Mouse (Mus musculus) thymus, postnatal 10 days (tissue): ENCODE measurements around the gene Chd2.

Experiments
- DNase-seq, 2 experiments: peaks; one replicate each; pipeline ENCODE4 v3.0.0; 2021; ENCODE audit warnings: low spot score in 2 of 2

Gene Chd2

DNA sequence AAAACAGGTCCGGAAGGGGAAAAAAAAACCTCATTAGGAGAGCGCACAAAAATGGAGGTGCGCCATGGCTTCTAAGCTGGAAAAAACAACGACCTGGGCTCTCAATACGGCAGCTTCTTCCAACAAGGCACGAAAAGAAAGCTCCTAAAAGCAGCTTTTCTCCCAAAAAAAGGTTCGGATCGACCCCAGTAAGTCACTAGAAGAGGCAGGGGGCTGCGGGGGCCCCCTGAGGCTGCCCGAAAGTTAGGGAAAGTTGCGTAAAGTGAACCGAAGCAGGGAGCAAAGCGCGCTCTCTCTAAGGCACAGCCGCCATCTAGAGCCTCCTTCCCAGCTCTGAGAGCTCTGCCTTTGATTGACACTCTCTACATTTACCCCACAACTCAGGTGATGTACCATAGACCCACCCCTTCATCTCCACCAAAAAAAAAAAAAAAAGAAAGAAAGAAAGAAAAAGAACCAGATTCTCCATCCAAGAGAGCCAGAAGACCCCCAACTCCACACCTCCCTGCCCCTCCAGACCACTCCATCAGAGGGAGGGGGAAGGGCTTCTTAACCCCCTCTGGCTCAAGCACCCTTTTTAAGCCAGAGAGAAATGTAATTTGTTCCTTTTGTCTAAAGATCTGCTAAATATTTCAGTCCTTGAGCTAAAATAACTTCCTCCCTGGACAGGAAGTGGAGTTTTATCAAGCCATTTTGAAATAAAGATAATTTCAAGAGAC is at the start of gene Chd2:
TSS of gene Chd2 (minus strand) at position 419 of the 719 bp plus-strand sequence.
- DNase-seq, result peak; percentile 66 to 72

DNA sequence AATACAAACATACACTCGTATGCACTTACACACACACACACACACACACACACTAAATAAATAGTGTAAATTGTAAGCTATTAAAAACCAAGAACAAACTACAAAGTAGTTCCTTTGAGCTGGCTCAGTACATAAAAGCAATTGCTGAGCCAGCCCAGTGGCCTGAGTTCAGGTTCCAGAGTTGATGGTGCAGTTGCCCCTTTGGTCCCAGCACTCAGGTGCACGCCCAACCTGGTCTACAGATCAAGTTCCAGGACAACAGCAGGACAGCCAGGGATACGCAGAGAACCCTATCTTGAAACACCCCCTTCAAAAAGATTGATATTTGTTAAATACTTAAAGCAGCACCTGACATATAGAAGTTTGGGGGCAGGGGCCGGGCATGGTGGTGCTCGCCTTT is 49.1 kb upstream of the Chd2 start:
- no peak for DNase-seq

DNA sequence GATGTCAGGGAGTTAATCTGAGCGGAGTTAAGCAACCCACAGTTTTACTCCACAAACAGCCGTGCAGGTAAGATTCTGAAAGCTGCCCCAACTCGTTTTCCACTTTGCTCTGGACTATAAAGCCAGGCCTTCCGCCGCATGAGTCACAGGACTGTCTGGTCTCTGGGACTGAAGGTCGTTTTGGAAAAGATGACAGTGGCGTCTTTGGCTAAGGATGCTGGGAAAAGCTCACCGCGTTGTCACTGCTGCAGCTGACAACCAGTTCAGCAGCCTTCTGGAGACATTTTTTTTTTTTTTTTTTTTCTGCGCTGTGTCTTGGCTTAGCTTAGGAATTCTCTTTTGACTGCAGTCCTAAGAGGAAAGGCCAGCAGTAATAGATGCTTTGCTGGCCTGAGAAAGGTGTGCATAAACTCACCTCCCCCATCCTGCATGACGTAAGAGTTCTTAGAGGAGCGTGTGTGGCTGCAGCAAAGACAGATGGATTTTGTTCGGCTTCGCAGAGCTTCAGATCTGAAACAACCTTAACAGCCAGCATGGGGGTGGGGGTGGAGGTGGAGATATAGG is 47.7 kb upstream of the Chd2 start:
- DNase-seq, result peak in 1 of 2 experiments; percentile 51

DNA sequence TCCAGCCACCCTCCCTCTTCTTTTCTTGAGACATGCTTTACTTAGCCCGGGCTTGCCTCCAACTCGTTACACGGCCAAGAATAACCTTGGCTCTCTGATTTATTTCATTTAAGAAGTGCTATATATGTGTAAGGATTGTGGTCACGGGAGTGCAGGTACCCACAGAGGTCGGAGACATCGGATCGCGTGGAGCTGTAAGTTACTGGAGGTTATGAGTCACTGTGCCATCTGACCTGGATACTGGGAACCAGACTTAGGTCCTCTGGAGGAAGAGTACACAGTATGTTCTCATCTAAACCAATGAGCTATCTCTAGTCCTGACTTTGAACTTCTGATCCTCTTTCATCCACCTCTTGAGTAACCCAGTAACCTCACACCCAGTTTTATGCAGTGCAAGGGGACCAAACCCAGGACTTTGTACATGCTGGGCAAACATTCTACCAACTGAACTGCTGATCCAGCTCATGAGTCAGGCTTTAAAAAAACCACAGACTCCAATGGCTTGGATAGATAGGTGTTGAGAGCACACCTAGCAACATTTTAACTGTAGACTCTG is 46.8 kb upstream of the Chd2 start:
- no peak for DNase-seq

DNA sequence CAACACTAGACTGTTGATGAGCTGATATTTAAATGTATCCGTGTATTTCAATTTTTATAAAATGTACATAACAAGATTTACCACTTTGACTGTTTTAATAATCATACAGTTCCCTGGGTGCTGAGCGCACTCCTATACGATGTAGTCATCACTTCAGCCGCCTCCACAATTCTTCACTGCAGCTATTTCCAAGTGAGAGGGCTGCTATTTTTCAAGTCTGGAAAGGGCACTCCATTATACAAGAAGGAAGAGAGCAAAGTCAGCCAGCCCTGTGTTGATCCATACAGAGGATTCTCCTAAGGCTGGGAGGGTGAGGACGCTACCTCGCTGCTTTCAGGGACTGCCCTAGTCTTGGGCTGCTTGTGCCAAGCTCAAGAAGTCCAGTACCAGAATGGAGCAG is 45.1 kb upstream of the Chd2 start:
- no peak for DNase-seq

DNA sequence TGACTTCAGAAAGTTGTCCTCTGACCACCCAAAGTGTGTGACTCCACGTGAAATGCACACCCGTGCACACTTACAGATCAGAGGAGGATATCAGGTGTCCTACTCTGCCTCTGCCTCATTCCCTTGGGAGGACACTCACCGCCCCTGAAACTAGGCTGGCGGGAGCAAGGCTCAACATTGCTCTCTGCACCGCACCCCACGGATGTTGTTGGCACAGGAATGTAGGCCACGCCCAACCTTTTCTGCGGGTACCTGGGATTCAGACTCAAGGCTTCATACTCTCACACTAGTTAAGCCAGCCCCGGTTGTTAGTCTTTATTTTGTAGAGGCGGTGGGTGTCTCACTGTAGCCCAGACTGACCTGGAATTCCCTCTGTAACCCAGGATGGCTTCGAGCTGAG is 44.6 kb upstream of the Chd2 start:
- DNase-seq, result no peak

DNA sequence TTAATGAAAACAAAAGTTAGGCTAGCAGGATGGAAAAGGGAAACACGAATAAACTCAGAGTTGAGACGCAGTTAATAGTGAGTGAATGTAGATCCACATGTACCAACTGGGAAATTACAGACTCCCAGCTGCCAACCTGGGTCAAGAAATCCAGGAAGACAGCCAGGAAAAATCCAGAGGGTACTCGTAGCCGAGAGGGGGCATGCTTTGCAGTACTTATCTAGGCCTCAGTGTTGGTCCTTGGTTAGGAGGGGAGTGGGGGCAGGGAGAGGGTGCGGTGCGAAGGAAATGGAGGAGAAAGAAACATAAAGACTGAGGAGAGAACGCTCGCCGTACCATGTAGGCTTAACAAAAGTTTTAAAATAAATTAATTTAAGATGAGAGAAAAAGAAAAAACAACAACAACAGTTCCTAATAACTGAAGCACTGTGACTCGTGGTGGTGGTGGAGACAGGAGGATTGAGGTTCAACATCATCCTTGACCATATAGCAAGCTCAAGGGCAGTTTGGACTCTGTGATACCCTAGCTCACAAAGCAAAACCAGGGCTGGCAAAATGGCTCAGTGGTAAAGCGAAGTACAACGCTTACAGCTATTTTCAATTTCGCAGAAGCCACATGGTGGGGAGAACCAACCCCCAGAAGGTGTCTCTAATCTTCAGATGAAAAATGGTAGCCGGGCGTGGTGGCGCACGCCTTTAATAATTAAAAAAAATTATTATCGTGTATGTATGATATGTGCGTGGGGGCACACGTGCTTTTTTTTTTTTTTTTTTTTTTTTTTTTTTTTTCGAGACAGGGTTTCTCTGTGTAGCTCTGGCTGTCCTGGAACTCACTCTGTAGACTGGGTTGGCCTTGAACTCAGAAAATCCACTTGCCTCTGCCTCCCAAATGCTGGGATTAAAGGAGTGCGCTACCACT is 43.7 kb upstream of the Chd2 start:
- DNase-seq, result no peak

DNA sequence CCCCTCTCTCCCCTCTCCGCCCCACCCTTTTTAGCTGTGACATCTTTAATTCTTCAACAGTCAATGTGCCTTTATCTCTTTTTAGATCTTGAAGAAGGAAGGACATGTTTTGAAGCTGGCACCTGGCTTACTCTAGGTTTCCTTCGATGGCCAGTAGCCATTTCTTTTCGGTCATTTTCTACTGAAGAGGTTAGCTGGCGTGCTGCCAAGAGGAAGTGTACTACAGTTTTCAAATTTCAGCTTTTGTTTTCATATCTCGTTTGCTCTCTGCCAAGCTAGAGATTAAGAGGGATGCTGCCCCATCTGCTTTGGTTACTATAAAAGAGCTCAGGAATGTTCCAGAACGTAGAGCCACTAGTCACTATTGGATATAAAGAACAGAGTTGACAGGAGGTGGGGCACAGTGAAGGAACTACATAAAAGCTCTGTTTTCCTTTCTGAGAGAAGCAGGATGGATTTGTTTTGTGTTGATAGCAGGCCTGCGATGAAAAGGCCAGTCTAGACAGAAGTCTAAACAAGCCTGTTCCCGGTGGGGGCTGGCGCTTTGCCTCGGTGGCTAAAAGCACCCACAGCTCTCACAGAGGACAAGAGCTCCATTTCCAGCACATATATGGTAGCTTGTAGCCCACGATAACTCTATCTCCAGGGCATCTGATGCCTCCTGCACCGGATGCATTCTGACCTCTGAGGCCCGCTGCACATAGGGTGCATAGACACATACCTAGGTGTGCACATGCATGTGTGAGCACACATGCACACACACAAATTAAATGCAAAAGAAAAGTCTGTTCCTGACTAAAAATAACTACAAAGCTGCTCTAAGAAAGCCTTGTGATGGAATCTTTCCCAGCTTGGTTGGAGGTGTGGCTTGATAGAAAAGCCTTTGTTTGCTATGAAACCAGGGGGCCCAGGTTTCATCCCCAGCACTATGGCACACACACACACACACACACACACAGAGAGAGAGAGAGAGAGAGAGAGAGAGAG is 42.7 kb upstream of the Chd2 start:
- peak in 1 of 2 experiments; percentile 49 for DNase-seq

DNA sequence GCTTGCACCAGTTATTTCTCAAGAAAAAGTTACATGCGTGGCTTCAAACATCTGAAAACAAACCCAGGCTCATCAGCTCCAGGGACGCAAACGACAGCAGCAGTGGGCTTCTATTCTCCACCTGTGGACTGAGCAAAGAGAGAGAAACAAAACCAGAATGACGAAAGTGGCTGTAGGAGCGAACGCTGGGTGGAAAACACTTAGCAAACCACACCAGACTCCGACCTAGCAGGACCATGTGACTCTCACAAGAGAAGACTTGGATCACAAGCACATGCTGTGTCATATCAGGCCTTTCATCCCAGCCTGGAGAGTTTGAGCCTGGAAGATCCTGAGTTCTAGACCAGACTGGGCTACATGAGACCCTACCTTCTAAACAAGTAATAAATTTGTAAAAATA is 41.8 kb upstream of the Chd2 start:
- DNase-seq, result no peak

DNA sequence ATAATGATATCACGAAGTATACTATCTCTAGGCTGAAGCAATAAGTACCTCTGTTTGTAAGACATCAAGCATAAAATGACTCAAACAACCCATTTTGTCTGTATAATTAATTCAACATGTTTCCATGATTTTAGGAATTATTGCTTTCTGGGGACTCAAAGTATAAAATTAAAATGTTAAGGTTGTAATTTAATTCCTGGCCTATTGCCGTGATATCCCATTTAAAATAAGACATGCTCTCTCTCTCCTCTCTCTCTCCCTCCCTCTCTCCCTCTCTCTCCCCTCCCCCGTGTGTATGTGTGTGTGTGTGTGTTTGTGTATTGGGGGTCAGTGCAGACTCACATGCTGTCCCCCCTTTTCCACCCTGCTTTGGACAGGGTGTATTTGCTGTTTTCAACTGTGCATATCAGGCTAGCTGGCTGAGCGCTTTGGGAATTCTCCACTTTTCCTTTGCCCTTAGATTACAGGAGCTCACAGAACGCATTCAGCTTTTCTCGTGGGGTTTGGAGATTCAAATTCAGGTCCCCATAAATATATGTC is 40.3 kb upstream of the Chd2 start:
- DNase-seq, result no peak

DNA sequence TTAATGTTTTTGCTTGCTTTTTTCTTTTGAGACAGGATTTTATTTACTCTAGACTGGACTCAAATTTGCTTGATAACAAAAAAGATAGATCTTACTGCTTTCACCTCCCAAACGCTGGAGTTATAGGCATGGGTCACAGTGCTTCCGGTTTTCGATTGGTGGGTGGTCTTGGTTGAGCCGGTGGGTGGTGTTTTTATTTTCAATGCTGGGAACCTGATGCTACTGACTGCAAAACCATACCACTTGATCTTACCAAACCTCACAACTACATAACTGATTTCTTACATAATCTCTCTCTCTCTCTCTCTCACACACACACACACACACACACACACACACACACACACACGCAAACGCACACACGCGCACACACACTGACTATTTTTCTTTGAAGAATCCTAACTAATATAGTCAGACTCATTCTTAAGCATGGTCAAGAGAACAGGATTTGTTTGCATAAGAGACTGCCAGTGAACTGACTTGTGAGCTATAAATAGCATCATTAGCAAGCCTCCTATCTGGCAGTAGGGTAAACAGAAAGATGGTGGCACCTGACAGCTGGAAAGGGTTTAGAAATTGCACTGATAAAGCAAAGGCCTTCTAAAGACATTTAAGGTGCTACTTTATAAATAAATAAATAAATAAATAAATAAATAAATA is 37.6 kb upstream of the Chd2 start:
- DNase-seq, result no peak

DNA sequence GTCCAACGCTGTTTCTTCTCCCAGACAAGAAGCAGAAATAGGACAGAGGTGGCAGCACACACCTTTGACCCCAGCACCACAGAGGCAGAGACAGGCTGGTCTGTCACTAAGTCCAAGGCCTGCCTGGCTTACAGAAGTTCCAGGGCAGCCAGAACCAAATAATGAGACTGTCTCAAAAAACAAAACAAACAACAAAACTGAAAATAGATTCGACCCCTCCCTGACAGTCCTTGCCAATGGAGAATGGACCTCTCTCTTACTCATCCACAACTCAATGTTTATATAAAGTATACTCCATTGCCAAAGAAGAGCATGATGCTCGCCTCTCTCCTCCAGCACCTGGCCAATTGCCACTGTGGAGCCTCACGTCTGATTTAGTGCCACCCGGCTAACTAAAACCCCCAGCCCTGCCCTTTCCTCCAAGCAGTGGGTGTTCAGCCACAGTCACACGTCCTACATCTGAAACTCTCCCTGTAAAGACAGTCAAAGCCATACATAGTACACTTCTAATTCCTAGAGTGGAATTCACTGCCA is 36.3 kb upstream of the Chd2 start:
- DNase-seq, result peak in 1 of 2 experiments; percentile 1

DNA sequence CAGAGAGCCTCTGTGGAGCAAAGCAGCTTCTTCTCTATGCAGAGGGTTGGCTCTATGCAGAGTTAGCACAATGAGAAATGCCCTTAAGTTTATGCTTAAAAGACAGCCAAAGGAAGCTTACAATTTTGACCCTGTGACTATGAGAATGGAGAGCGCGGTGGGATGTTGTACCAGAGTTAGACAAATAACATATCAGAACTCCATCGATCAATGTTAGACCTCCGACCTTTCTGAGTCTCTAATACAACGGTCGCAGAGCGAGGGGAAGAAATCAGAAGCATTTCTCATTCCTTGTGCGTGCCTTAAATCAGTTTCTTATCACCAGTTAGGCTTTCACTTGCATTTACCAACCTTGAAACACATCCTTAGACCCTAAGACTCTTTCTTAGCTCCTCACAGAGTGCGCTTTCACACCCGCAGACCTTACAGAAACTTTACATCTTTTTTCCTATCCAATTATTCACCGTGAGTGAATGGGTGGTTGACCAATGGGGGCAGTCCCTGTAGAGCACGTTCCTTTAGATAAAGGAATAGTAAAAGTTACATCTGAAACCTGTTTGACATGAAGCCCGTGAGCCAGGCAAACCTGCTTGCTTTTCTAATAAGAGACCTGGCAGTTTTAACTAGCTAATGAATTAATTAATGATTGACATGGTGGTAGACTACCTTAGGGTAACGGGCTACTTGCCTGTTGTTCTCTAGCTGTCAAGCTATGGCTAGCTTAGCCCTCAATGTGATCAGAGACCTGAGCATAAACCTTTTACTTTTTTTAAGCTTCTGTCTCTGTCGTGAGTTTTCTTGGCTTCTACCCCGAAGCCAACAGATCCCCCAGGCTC is 34.7 kb upstream of the Chd2 start:
- DNase-seq, result peak in 1 of 2 experiments; percentile 2

DNA sequence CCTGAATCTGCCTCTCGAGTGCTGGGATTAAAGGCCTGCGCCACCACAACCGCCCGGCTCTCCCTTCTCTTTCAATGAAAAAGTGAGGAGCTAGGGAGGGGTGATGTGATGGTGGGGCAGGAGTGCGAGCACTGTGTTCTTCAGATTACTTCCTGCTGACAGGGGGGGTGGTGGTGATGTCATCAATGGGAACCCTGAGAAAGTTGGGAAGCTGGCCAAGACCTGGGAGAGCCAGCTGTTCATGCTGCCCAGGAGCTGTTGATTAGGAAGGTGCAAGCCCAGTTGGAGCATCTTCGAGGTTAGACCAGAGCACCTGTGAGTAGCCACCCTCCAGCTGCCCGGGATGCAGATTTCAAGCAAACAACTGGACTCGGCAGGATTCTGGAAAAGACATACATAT is 33.6 kb upstream of the Chd2 start:
- peak in 1 of 2 experiments; percentile 2 for DNase-seq

DNA sequence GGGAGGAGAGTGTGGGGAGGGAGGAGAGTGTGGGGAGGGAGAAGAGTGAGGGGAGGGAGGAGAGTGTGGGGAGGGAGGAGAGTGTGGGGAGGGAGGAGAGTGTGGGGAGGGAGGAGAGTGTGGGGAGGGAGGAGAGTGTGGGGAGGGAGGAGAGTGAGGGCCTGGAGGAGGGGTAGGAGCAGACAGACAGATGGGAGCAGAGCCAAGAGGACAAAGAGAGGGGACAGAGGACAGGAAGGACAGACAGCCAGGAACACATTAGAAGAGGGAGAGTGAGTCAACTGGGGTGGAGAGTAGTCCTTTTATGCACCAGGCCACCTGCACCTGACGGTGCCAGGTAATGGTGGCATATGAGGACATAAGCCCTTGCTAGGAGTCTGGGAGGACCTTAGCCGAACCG is 33.0 kb upstream of the Chd2 start:
- peak in 1 of 2 experiments; percentile 1 for DNase-seq

DNA sequence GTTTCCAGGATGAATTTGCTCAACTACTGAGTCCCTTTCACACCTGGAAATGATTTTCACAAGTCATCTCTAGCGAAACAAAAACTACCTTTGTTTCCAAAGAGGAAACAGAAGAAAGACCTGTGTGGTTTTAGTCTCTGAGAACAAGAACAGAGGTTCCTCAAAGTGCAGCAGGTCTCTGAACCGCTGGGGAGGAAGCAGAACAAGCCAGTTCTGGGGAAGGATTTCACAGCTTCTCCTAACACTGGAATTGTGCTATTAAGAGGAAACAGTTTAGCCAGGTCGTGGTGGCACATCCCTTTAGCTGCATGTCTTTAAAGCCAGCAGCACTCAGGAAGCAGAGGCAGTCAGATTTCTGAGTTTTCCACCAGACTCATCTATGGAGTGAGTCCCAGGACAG is 30.9 kb upstream of the Chd2 start:
- peak in 1 of 2 experiments; percentile 24 for DNase-seq

DNA sequence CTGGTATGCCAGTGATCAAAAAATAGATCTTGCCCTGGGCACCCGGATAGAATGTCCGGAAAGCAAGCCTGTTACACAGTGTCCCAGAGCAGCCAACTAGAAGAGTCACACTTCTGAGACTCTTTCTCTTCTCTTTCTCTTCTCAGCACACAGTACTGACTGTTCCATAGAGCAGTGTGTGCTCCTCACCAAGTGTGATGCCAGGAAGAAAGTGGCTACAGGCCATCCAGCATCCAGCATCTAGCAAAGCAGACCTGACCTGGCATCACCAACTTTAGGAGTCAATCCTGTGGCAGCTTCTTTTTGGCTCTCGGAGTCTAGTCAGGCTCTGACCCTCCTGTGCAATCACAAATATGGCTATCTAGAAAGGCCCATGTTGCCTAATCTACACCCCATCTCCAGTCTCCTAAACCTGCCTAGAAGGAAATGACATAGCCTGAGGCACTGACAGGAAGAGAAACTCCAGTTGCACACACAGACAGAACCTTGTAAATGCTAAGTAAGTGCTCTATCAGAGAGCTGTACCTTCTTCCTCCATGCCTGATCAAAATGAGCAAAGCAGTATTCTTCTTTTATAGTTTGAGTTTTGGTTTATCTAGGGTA is 27.3 kb upstream of the Chd2 start:
- DNase-seq, result no peak

DNA sequence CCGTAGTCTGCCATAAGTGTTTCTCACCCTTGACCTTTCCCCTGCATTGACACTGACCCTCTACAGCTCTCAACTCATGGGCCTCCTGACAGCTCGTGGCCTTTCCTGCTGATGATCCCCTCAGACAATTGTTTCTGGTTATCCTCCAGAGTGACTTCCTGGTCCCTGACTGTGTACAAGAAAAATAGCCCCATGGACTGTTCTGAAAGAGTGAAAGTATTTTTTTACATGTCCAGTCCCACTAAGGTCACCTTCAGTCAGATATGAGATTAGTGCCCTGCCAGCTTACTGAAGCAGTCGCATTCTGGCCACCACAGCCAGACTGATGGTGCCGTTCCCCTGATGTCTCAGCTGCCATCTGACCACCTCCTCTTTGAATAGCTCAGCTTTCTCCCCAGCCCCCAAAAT is 26.1 kb upstream of the Chd2 start:
- DNase-seq, result no peak

DNA sequence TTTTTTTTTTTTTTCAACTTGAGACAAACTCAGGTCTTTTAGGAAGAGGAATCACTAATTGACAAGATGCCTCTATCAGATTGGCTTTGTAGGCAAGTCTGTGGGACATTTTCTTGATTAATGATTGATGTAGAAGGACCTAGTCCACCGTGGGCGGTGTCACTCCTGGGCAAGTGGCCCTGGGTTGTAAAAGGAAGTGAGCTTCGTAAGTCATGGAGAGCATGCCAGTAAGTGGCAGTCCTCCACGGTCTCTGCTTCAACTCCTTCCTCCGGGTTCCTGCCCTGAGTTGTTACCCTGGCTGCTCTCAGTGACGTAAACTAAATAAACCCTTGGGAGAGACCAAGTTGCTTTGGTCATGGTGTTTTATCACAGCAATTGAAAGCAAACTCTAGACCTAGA is 22.5 kb upstream of the Chd2 start:
- DNase-seq, result no peak
